Mouse (Mus musculus) kidney, postnatal 0 days (tissue): ENCODE data around the gene Lrrc75b. TPM values are rescaled to one million over a fixed set of nuclear protein-coding genes. Genes with fewer than 3 reads are reported as not detected.
"Not testable (repeated sequence)": the region's sequence is repeated elsewhere in the genome, so short reads cannot be mapped to it uniquely, and the experiment has no call there.

Experiments
- ATAC-seq: fragments of 200-750 bp; cut with Nextera tagmentation; replicated peaks from 2 replicates; pipeline ENCODE4 v1.8.0; 2017; ENCODE audit warnings: low read depth, moderate number of reproducible peaks, moderate TSS enrichment, moderate library complexity; ENCODE audit not compliant: low FRiP score
- DNase-seq: peaks from one replicate; pipeline ENCODE4 v3.0.0-alpha.2; 2016; ENCODE audit warnings: low spot score
- H3K27ac ChIP-seq: fragments of 300-500 bp; sonication (generic); 2 replicates; pipeline ENCODE4 v1.5.1; 2014; ENCODE audit warnings: mild to moderate bottlenecking
- H3K27me3 ChIP-seq: fragments of 300-500 bp; sonication (generic); 2 replicates; pipeline ENCODE4 v1.6.1; 2014; ENCODE audit warnings: low read length, mixed read lengths; ENCODE audit not compliant: insufficient read depth
- H3K36me3 ChIP-seq: fragments of 300-500 bp; sonication (generic); 2 replicates; pipeline ENCODE4 v1.6.1; 2014; ENCODE audit warnings: low read length, mixed read lengths; ENCODE audit not compliant: insufficient read depth
- H3K4me1 ChIP-seq: fragments of 300-500 bp; sonication (generic); replicated peaks from 2 replicates; pipeline ENCODE4 v1.6.1; 2014; ENCODE audit warnings: antibody characterized with exemption, low read length, mixed read lengths; ENCODE audit not compliant: insufficient read depth
- H3K4me2 ChIP-seq: fragments of 300-500 bp; sonication (generic); 2 replicates; pipeline ENCODE4 v1.6.1; 2014; ENCODE audit warnings: mild to moderate bottlenecking, low read length, moderate library complexity, mixed read lengths
- H3K4me3 ChIP-seq: fragments of 300-500 bp; sonication (generic); replicated peaks from 2 replicates; pipeline ENCODE4 v1.5.1; 2014; ENCODE audit warnings: low read depth, low read length
- H3K9ac ChIP-seq: fragments of 300-500 bp; sonication (generic); 2 replicates; pipeline ENCODE4 v1.6.1; 2014; ENCODE audit warnings: low read depth, low read length
- H3K9me3 ChIP-seq: fragments of 300-500 bp; sonication (generic); replicated peaks from 2 replicates; pipeline ENCODE4 v1.6.1; 2016; ENCODE audit warnings: low read length, inconsistent platforms, mixed read lengths
- CTCF ChIP-seq: IDR thresholded peaks from 2 replicates; pipeline ENCODE4 v1.5.1; 2016; ENCODE audit warnings: antibody characterized with exemption, low read depth, mild to moderate bottlenecking, moderate library complexity
- WGBS: fragments of 180-500 bp; shearing (Covaris S2); extraction: QIAGEN DNeasy Blood & Tissue Kit; methylation state at CpG from one replicate; pipeline ENCODE4 v1.1.7; 2014; 5-methylcytosine and 5-hydroxymethylcytosine counted together
- polyA plus RNA-seq: library from polyadenylated mRNA; unstranded; fragments of >200 nt; fragmentation: Nextera tagmentation; extraction: Ambion mirVana; gene quantifications from 2 replicates; pipeline ENCODE4 v1.2.1, GENCODE M21; 2015

Lrrc75b gene
- polyA plus RNA-seq, 1 experiment from 2014 or later = 2.7 TPM

GRCm38 (mm10) chr10:75534934-75535333 lies 25.2 kb downstream of the Lrrc75b start:
- Histone ChIP-seq H3K27me3 (no peaks in the 10 kb centered on the region), H3K4me3 (no peak overlapping the region), H3K27ac (no peak overlapping the region), H3K4me2 (no peak overlapping the region), H3K4me1 (no peaks in the 10 kb centered on the region), H3K36me3 (peaks cover 33% of the 10 kb centered on the region), H3K9ac (no peak overlapping the region), H3K9me3 (no peaks in the 10 kb centered on the region)
- no peak for DNase-seq
- 89% methylated on average over 8 of the region's 8 CpGs for WGBS
- TF ChIP-seq CTCF = no peak
- ATAC-seq = no peak

DNA sequence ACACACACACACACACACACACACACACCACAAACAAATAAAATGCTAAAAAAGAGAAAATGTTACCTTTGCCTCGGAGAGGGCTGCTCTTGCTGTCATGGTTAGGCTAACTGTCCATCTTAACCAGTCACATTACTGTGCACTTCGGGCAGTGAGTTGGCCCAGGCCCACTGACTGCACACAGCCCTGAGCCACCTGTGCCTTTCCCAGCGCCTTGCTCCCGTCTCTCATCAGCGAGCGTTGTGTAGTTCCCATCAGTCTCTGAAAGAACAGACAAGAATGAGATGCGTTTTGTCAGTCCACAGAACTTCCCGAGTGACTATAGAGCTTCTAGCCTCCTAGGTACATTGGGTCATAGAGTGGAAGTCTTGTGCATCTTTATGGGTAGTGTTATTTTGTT lies 25.9 kb downstream of the Lrrc75b start:
- H3K4me3 ChIP-seq = no peak overlapping the region
- H3K27me3 ChIP-seq = no peaks in the 10 kb centered on the region
- ATAC-seq = no peak
- no peaks in the 10 kb centered on the region for H3K9me3 ChIP-seq
- H3K4me1 ChIP-seq = no peaks in the 10 kb centered on the region
- no peak overlapping the region for H3K4me2 ChIP-seq
- WGBS = 90% methylated on average over 8 of the region's 8 CpGs
- H3K9ac ChIP-seq = no peak overlapping the region
- TF ChIP-seq CTCF = no peak
- no peak overlapping the region for H3K27ac ChIP-seq
- H3K36me3 ChIP-seq = peaks cover 33% of the 10 kb centered on the region
- no peak for DNase-seq

GRCm38 (mm10) chr10:75531532-75532090 lies 28.5 kb downstream of the Lrrc75b start:
- WGBS = 85% methylated on average over 9 of the region's 9 CpGs

DNA sequence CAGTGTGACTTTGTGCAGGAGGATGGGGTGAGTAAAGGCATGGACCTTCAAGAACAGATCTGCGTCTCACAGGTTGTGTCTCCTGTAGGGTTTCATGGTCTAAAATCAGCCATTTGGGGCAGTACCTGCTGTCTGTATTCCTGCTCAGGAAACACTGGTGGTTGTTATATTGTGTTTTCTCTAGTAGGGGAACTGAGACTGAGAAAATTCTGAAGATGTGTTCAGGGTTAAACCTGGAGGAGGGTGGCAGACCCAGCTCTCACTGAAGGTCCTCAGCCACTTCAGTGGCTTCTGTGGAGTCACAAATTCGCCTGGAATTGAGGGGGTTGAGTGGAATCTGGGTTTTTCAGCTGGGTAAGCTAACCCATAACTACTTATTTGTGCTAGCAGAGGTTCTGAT lies 29.8 kb downstream of the Lrrc75b start:
- TF ChIP-seq CTCF = no peak
- Histone ChIP-seq H3K9ac (no peak overlapping the region), H3K9me3 (no peaks in the 10 kb centered on the region), H3K4me2 (no peak overlapping the region), H3K27ac (no peak overlapping the region), H3K36me3 (peaks cover 32% of the 10 kb centered on the region), H3K27me3 (no peaks in the 10 kb centered on the region), H3K4me3 (no peak overlapping the region), H3K4me1 (no peaks in the 10 kb centered on the region)
- WGBS = 87% methylated on average over 2 of the region's 2 CpGs
- DNase-seq = no peak
- no peak for ATAC-seq

More at GRCm38 (mm10) chr10:75531532-75532090, 28.5 kb downstream of the Lrrc75b start:
- no peak for TF ChIP-seq CTCF
- H3K9ac ChIP-seq = no peak overlapping the region
- H3K9me3 ChIP-seq = no peaks in the 10 kb centered on the region
- H3K27me3 ChIP-seq = no peaks in the 10 kb centered on the region
- no peaks in the 10 kb centered on the region for H3K4me1 ChIP-seq
- H3K36me3 ChIP-seq = peaks cover 36% of the 10 kb centered on the region
- no peak for DNase-seq
- no peak for ATAC-seq
- H3K4me2 ChIP-seq = no peak overlapping the region
- H3K27ac ChIP-seq = no peak overlapping the region
- no peak overlapping the region for H3K4me3 ChIP-seq

- not testable (repeated sequence) for H3K4me1 ChIP-seq, H3K4me2 ChIP-seq, ATAC-seq, H3K9ac ChIP-seq, DNase-seq, H3K9me3 ChIP-seq, H3K4me3 ChIP-seq, H3K27me3 ChIP-seq, H3K27ac ChIP-seq
- H3K36me3 ChIP-seq = peaks cover 24% of the 10 kb centered on the region
- WGBS = 93% methylated on average over 9 of the region's 9 CpGs
Observed at GRCm38 (mm10) chr10:75525450-75525849, 34.7 kb downstream of the Lrrc75b start.

- Histone ChIP-seq H3K36me3 (peaks cover 25% of the 10 kb centered on the region), H3K4me3 (no peak overlapping the region), H3K4me1 (peaks cover 7% of the 10 kb centered on the region; the same call in 1 of the 2 replicates), H3K4me2 (no peak overlapping the region), H3K9me3 (no peaks in the 10 kb centered on the region), H3K9ac (no peak overlapping the region), H3K27me3 (no peaks in the 10 kb centered on the region), H3K27ac (no peak overlapping the region)
- no peak for ATAC-seq
- no peak for DNase-seq
- WGBS = 93% methylated on average over 4 of the region's 4 CpGs
- no peak for TF ChIP-seq CTCF
Observed at GRCm38 (mm10) chr10:75521643-75522042, 38.5 kb downstream of the Lrrc75b start.

GRCm38 (mm10) chr10:75520581-75520980 lies 39.5 kb downstream of the Lrrc75b start:
- 92% methylated on average over 5 of the region's 5 CpGs for WGBS
- no peak overlapping the region for H3K4me2 ChIP-seq
- no peak for ATAC-seq
- no peak overlapping the region for H3K4me3 ChIP-seq
- no peaks in the 10 kb centered on the region for H3K9me3 ChIP-seq
- no peaks in the 10 kb centered on the region for H3K27me3 ChIP-seq
- no peak overlapping the region for H3K9ac ChIP-seq
- H3K4me1 ChIP-seq = peaks cover 14% of the 10 kb centered on the region; the same call in 1 of the 2 replicates
- TF ChIP-seq CTCF = no peak
- no peak for DNase-seq
- H3K27ac ChIP-seq = no peak overlapping the region
- peaks cover 25% of the 10 kb centered on the region for H3K36me3 ChIP-seq
